In the genomic region with DNA sequence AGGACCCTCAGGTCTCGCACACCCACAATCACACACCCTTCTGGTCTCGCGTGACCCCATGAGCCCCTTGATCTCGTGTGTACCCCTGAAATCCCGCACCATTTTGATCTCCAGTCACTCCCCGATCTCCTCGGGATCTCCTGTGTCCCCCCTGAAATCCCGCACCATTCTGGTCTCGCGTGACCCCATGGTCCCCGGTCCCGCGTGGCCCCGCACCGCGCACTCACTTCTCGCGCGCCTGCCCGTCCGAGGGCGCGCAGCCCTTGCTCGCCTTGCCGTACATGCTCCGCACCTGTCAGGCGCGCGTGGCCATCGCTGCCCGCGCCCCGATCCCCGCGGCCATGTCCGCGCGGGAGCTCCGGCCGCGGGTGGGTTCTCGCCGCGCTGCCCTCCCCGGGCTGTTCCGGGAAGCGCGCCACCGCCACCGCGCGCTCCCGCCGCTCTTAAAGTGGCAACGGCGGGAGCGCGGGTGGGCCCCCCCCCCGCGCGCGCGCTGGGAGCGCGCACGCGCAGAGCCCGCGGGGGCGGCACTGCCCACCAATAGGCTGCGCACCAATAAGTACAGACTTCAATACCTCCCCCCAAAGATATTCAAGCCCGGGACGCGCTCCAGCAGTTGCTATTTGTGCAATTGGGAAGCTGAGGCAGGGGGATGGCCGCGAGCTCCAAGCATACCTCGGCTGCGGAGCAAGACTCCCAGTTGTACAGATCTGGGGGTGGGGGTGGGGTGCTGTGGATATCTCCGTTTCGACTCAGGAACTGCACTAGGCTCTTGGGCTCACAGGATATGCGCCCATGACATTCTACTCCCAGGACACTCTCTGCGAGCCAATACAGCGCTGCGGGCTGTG, we compare ENCODE assay signal across 8 mouse cellular contexts. TPM values are rescaled to one million over a fixed set of nuclear protein-coding genes. Genes with fewer than 3 reads are reported as not detected.
DNase-seq lines count a peak whose midpoint lies in the region; ATAC-seq and TF ChIP-seq lines count a peak whose summit lies in the region.

No protein-coding gene starts in this region.

- no peak for TF ChIP-seq CTCF in heart, postnatal 0 days (IDR thresholded peaks at IDR 0.05; ENCODE audit: low read depth)
- no peak for TF ChIP-seq CTCF in stomach, postnatal 0 days (IDR thresholded peaks at IDR 0.05; ENCODE audit: low read depth)

- peak overlapping the region; percentile 96 for H3K4me2 ChIP-seq in heart, postnatal 0 days (ENCODE audit: low read depth, low read length)
- peak overlapping the region; percentile 87 for H3K4me2 ChIP-seq in stomach, postnatal 0 days (replicated peaks; ENCODE audit: low read depth)

- H3K9me3 ChIP-seq in heart, postnatal 0 days (replicated peaks; ENCODE audit: control insufficient read depth, low read length) = no peaks in the 10 kb centered on the region
- H3K9me3 ChIP-seq in stomach, postnatal 0 days (ENCODE audit: control insufficient read depth, low read length) = no peaks in the 10 kb centered on the region

- H3K36me3 ChIP-seq in heart, postnatal 0 days (replicated peaks; ENCODE audit: control insufficient read depth, insufficient read depth, low read length) = no peaks in the 10 kb centered on the region
- no peaks in the 10 kb centered on the region for H3K36me3 ChIP-seq in stomach, postnatal 0 days (ENCODE audit: control insufficient read depth, insufficient read depth, low read length)

- 0 out of 2 replicates have a peak, but pooled peaks have one; percentile 30 for TF ChIP-seq EP300 in heart, postnatal 0 days (IDR thresholded peaks at IDR 0.05; ENCODE audit: low read depth)
- TF ChIP-seq EP300 in stomach, postnatal 0 days (optimal IDR thresholded peaks at IDR 0.05) = no peak

- peak overlapping the region; percentile 58 for H3K4me3 ChIP-seq in heart, postnatal 0 days (ENCODE audit: low read depth, low read length)
- peak overlapping the region; percentile 75 for H3K4me3 ChIP-seq in stomach, postnatal 0 days (ENCODE audit: low read depth, low read length)

- peaks cover 11% of the 10 kb centered on the region; the same call in 1 of the 2 replicates for H3K4me1 ChIP-seq in heart, postnatal 0 days (ENCODE audit: control insufficient read depth, insufficient read depth)
- peaks cover 3% of the 10 kb centered on the region for H3K4me1 ChIP-seq in stomach, postnatal 0 days (replicated peaks; ENCODE audit: control insufficient read depth, insufficient read depth)

- H3K9ac ChIP-seq in heart, postnatal 0 days (replicated peaks; ENCODE audit: low read depth, low read length) = peak overlapping the region; percentile 69
- peak overlapping the region; percentile 92 for H3K9ac ChIP-seq in stomach, postnatal 0 days (ENCODE audit: low read length)

- DNase-seq in adrenal gland, adult 2 months = peak; percentile 68
- no peak for DNase-seq in adrenal gland, adult 18-20 months (ENCODE audit: low spot score in 2 of 2)
- DNase-seq in Muller cell, postnatal 12 days (ENCODE audit: inconsistent ontology term) = peak; percentile 72
- peak; percentile 63 for DNase-seq in embryo, embryonic 9.5 days (ENCODE audit: extremely low spot score)
- peak; percentile 46 for DNase-seq in heart, postnatal 0 days (ENCODE audit: low spot score)
- peak; percentile 84 for DNase-seq in layer of hippocampus, adult 9-11 months
- DNase-seq in stomach, postnatal 0 days (ENCODE audit: low spot score) = peak; percentile 58

- no peak for ATAC-seq in heart, postnatal 0 days (ENCODE audit: insufficient read depth, low read depth)
- peak; percentile 5 for ATAC-seq in megakaryocyte progenitor cell, adult 5-6 weeks (replicated peaks; ENCODE audit: poor library complexity)
- ATAC-seq in stomach, postnatal 0 days (ENCODE audit: low FRiP score, low TSS enrichment) = no peak

- H3K27ac ChIP-seq in heart, postnatal 0 days (ENCODE audit: low read depth) = peak overlapping the region; percentile 92
- peak overlapping the region; percentile 97 for H3K27ac ChIP-seq in stomach, postnatal 0 days (replicated peaks)

- H3K27me3 ChIP-seq in heart, postnatal 0 days (ENCODE audit: control insufficient read depth, insufficient read depth, low read length) = no peaks in the 10 kb centered on the region
- H3K27me3 ChIP-seq in stomach, postnatal 0 days (ENCODE audit: control insufficient read depth, insufficient read depth, low read length) = no peaks in the 10 kb centered on the region

- 1% methylated on average over 83 of the region's 84 CpGs for WGBS in heart, postnatal 0 days
- WGBS in stomach, postnatal 0 days = 1% methylated on average over 63 of the region's 84 CpGs

RNA-seq across cellular contexts. Expression of a gene that starts 0.5 kb away (rescaled TPM):
- total RNA-seq in adrenal gland, adult 2 months (2021) = 100 to 1,000 TPM in 1 of 2 experiments, 10 to 100 TPM in 1; 76.2 to 110 TPM
- polyA plus RNA-seq in adrenal gland, adult 2 months (2012; rRNA removed) = 476 and 593 TPM in 2 replicates
- total RNA-seq in adrenal gland, adult 18-20 months (2021) = 10 to 100 TPM; 78.5 to 86.9 TPM
- 107 and 143 TPM in 2 replicates for total RNA-seq in heart, postnatal 0 days (2014; rRNA removed; ENCODE audit: low replicate concordance)
- polyA plus RNA-seq in heart, postnatal 0 days (2015; fragmentation: Nextera tagmentation; extraction: Ambion mirVana) = 55.6 and 57.3 TPM in 2 replicates
- 31.6 and 40.7 TPM in 2 replicates for total RNA-seq in megakaryocyte progenitor cell, adult 5-6 weeks (2015)
- total RNA-seq in megakaryocyte progenitor cell, adult 5-6 weeks (2017) = 40.2 and 69.7 TPM in 2 replicates
- 66.7 and 83.8 TPM in 2 replicates for polyA plus RNA-seq in stomach, postnatal 0 days (2015; fragmentation: Nextera tagmentation; extraction: Ambion mirVana)

RNA-seq across cellular contexts. Expression of a gene that starts 7.8 kb away (rescaled TPM):
- total RNA-seq in adrenal gland, adult 2 months (2021) = 1 to 10 TPM; 1.8 to 3.6 TPM
- polyA plus RNA-seq in adrenal gland, adult 2 months (2012; rRNA removed) = 8.4 and 11.1 TPM in 2 replicates
- total RNA-seq in adrenal gland, adult 18-20 months (2021) = 1 to 10 TPM; 1.4 to 3.0 TPM
- 1.5 and 2.2 TPM in 2 replicates for total RNA-seq in heart, postnatal 0 days (2014; rRNA removed; ENCODE audit: low replicate concordance)
- polyA plus RNA-seq in heart, postnatal 0 days (2015; fragmentation: Nextera tagmentation; extraction: Ambion mirVana) = 1.3 and 1.6 TPM in 2 replicates
- 6.2 and 12.9 TPM in 2 replicates for total RNA-seq in megakaryocyte progenitor cell, adult 5-6 weeks (2015)
- 4.7 and 5.4 TPM in 2 replicates for total RNA-seq in megakaryocyte progenitor cell, adult 5-6 weeks (2017)
- 2.3 and 2.7 TPM in 2 replicates for polyA plus RNA-seq in stomach, postnatal 0 days (2015; fragmentation: Nextera tagmentation; extraction: Ambion mirVana)

RNA-seq across cellular contexts. Expression of a gene that starts 13.9 kb away (rescaled TPM):
- total RNA-seq in adrenal gland, adult 2 months (2021) = 100 to 1,000 TPM; 103 to 199 TPM
- polyA plus RNA-seq in adrenal gland, adult 2 months (2012; rRNA removed) = 344 and 376 TPM in 2 replicates
- total RNA-seq in adrenal gland, adult 18-20 months (2021) = 100 to 1,000 TPM; 115 to 165 TPM
- total RNA-seq in heart, postnatal 0 days (2014; rRNA removed; ENCODE audit: low replicate concordance) = 111 and 125 TPM in 2 replicates
- 53.3 and 59.6 TPM in 2 replicates for polyA plus RNA-seq in heart, postnatal 0 days (2015; fragmentation: Nextera tagmentation; extraction: Ambion mirVana)
- 26.1 and 39.0 TPM in 2 replicates for total RNA-seq in megakaryocyte progenitor cell, adult 5-6 weeks (2015)
- 42.9 and 45.4 TPM in 2 replicates for total RNA-seq in megakaryocyte progenitor cell, adult 5-6 weeks (2017)
- polyA plus RNA-seq in stomach, postnatal 0 days (2015; fragmentation: Nextera tagmentation; extraction: Ambion mirVana) = 37.4 and 39.3 TPM in 2 replicates

RNA-seq across cellular contexts. Expression of a gene that starts 24.1 kb away (rescaled TPM):
- 10 to 100 TPM in 1 of 2 experiments, 1 to 10 TPM in 1; 1.3 to 44.6 TPM for total RNA-seq in adrenal gland, adult 2 months (2021)
- 18.5 and 22.2 TPM in 2 replicates for polyA plus RNA-seq in adrenal gland, adult 2 months (2012; rRNA removed)
- 1 to 10 TPM; 2.2 to 6.4 TPM for total RNA-seq in adrenal gland, adult 18-20 months (2021)
- total RNA-seq in heart, postnatal 0 days (2014; rRNA removed; ENCODE audit: low replicate concordance) = 0.15 and 5.4 TPM in 2 replicates
- 1.4 and 1.7 TPM in 2 replicates for polyA plus RNA-seq in heart, postnatal 0 days (2015; fragmentation: Nextera tagmentation; extraction: Ambion mirVana)
- total RNA-seq in megakaryocyte progenitor cell, adult 5-6 weeks (2015) = not detected in 2 replicates
- not detected in 2 replicates for total RNA-seq in megakaryocyte progenitor cell, adult 5-6 weeks (2017)
- 0.30 and 0.33 TPM in 2 replicates for polyA plus RNA-seq in stomach, postnatal 0 days (2015; fragmentation: Nextera tagmentation; extraction: Ambion mirVana)

RNA-seq across cellular contexts. Expression of a gene that starts 52.1 kb away (rescaled TPM):
- 100 to 1,000 TPM; 115 to 127 TPM for total RNA-seq in adrenal gland, adult 2 months (2021)
- polyA plus RNA-seq in adrenal gland, adult 2 months (2012; rRNA removed) = 115 and 117 TPM in 2 replicates
- 100 to 1,000 TPM; 101 to 153 TPM for total RNA-seq in adrenal gland, adult 18-20 months (2021)
- 18.0 and 36.3 TPM in 2 replicates for total RNA-seq in heart, postnatal 0 days (2014; rRNA removed; ENCODE audit: low replicate concordance)
- 26.9 and 29.1 TPM in 2 replicates for polyA plus RNA-seq in heart, postnatal 0 days (2015; fragmentation: Nextera tagmentation; extraction: Ambion mirVana)
- 11.7 and 11.8 TPM in 2 replicates for total RNA-seq in megakaryocyte progenitor cell, adult 5-6 weeks (2015)
- total RNA-seq in megakaryocyte progenitor cell, adult 5-6 weeks (2017) = 3.6 and 5.2 TPM in 2 replicates
- polyA plus RNA-seq in stomach, postnatal 0 days (2015; fragmentation: Nextera tagmentation; extraction: Ambion mirVana) = 23.3 and 25.2 TPM in 2 replicates

Comparison
In these comparisons a context has a peak if more than half of its experiments do, and no peak if none do; other contexts are left out.
1. DNase-seq: peak in adrenal gland, adult 2 months (single experiment), Muller cell, postnatal 12 days (single experiment), embryo, embryonic 9.5 days (single experiment), heart, postnatal 0 days (single experiment), layer of hippocampus, adult 9-11 months (single experiment) and stomach, postnatal 0 days (single experiment); none in adrenal gland, adult 18-20 months (0 of 2).